Mouse (Mus musculus) liver, embryonic 11.5 days (tissue): Measurements from ENCODE around the gene Scap. TPM values are rescaled to one million over a fixed set of nuclear protein-coding genes. Genes with fewer than 3 reads are reported as not detected.
A peak's percentile ranks its signal among the peaks of the same experiment; 100 is the strongest.
"Not testable (repeated sequence)": the region's sequence is repeated elsewhere in the genome, so short reads cannot be mapped to it uniquely, and the experiment has no call there.

Experiments
- ATAC-seq: fragments of 200-750 bp; cut with Nextera tagmentation; replicated peaks from 2 replicates; pipeline ENCODE4 v1.8.0; 2017; ENCODE audit warnings: moderate number of reproducible peaks, mild to moderate bottlenecking, moderate TSS enrichment, moderate library complexity; ENCODE audit not compliant: low FRiP score
- DNase-seq: peaks from one replicate; pipeline ENCODE4 v3.0.0-alpha.2; 2017; ENCODE audit warnings: low spot score
- H3K27ac ChIP-seq: fragments of 300-500 bp; sonication (generic); 2 replicates; pipeline ENCODE4 v1.5.1; 2014; ENCODE audit warnings: mild to moderate bottlenecking, low read depth, low read length, control low read depth
- H3K27me3 ChIP-seq: fragments of 300-500 bp; sonication (generic); replicated peaks from 2 replicates; pipeline ENCODE4 v1.6.1; 2014; ENCODE audit warnings: low read length, mixed read lengths; ENCODE audit not compliant: control insufficient read depth, insufficient read depth
- H3K36me3 ChIP-seq: fragments of 300-500 bp; sonication (generic); 2 replicates; pipeline ENCODE4 v1.6.1; 2014; ENCODE audit warnings: mild to moderate bottlenecking, low read length, moderate library complexity, mixed read lengths; ENCODE audit not compliant: control insufficient read depth, insufficient read depth
- H3K4me1 ChIP-seq: fragments of 300-500 bp; sonication (generic); replicated peaks from 2 replicates; pipeline ENCODE4 v1.6.1; 2014; ENCODE audit warnings: low read length, mixed read lengths; ENCODE audit not compliant: control insufficient read depth, insufficient read depth
- H3K4me2 ChIP-seq: fragments of 300-500 bp; sonication (generic); 2 replicates; pipeline ENCODE4 v1.6.1; 2014; ENCODE audit warnings: mild to moderate bottlenecking, control low read depth, moderate library complexity
- H3K4me3 ChIP-seq: fragments of 300-500 bp; sonication (generic); 2 replicates; pipeline ENCODE4 v1.5.1; 2014; ENCODE audit warnings: low read depth, low read length, control low read depth
- H3K9ac ChIP-seq: fragments of 300-500 bp; sonication (generic); 2 replicates; pipeline ENCODE4 v1.6.1; 2014; ENCODE audit warnings: low read depth, low read length, control low read depth
- H3K9me3 ChIP-seq: fragments of 300-500 bp; sonication (generic); 2 replicates; pipeline ENCODE4 v1.6.1; 2016; ENCODE audit warnings: low read length, inconsistent platforms, mixed read lengths; ENCODE audit not compliant: control insufficient read depth
- WGBS: fragments of 180-500 bp; shearing (Covaris S2); extraction: QIAGEN DNeasy Blood & Tissue Kit; methylation state at CpG from one replicate; pipeline ENCODE4 v1.1.7; 2014; 5-methylcytosine and 5-hydroxymethylcytosine counted together
- polyA plus RNA-seq: library from polyadenylated mRNA; unstranded; fragments of >200 nt; fragmentation: Nextera tagmentation; extraction: Ambion mirVana; gene quantifications from 2 replicates; pipeline ENCODE4 v1.2.1, GENCODE M21; 2014

The Scap gene
- polyA plus RNA-seq, 1 experiment from 2014 or later = 32.9 TPM

- no peaks in the 10 kb centered on the region for H3K9me3 ChIP-seq
- H3K27me3 ChIP-seq = no peaks in the 10 kb centered on the region
- H3K4me3 ChIP-seq = no peak overlapping the region
- peak; percentile 25; the same call in 1 of the 2 replicates for ATAC-seq
- 0 out of 2 replicates have a peak, but pooled peaks cover 5% of the 10 kb centered on the region for H3K4me1 ChIP-seq
- no peak overlapping the region for H3K9ac ChIP-seq
- H3K27ac ChIP-seq = no peak overlapping the region
- 55% methylated on average over 21 of the region's 21 CpGs for WGBS
- no peak for DNase-seq
- peak overlapping the region; percentile 2; the same call in 1 of the 2 replicates for H3K4me2 ChIP-seq
- H3K36me3 ChIP-seq = peaks cover 37% of the 10 kb centered on the region
Measured at GRCm38 (mm10) chr9:110380662-110381061, 47.6 kb downstream of the Scap start.

DNA sequence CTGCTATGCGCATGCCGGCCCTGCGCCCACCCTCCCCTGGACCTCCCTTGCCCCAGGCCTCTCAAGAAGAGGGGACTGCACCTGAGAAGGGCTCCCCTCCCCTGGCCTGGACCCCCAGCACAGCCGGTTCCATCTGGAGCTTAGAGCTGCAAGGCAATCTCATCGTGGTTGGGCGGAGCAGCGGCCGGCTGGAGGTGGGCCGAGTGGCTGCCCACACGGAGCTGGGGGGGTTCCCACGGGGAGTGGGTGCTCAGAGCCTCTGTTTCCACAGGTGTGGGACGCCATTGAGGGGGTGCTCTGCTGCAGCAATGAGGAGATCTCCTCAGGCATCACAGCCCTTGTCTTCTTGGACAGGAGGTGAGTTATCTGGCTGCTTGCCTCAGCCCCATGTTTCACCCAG lies 48.2 kb downstream of the Scap start:
- H3K4me3 ChIP-seq = no peak overlapping the region

GRCm38 (mm10) chr9:110384369-110384929 lies 51.4 kb downstream of the Scap start:
- Histone ChIP-seq H3K4me1 (0 out of 2 replicates have a peak, but pooled peaks cover 5% of the 10 kb centered on the region), H3K27me3 (no peaks in the 10 kb centered on the region), H3K9me3 (no peaks in the 10 kb centered on the region), H3K36me3 (peaks cover 52% of the 10 kb centered on the region), H3K9ac (no peak overlapping the region), H3K4me3 (no peak overlapping the region), H3K4me2 (no peak overlapping the region), H3K27ac (no peak overlapping the region)
- no peak for DNase-seq
- ATAC-seq = no peak
- 92% methylated on average over 7 of the region's 7 CpGs for WGBS

More for the DNA sequence above, 48.2 kb downstream of the Scap start:
- WGBS = 77% methylated on average over 12 of the region's 12 CpGs
- H3K4me2 ChIP-seq = no peak overlapping the region
- H3K4me1 ChIP-seq = 0 out of 2 replicates have a peak, but pooled peaks cover 5% of the 10 kb centered on the region
- no peak overlapping the region for H3K27ac ChIP-seq
- H3K36me3 ChIP-seq = peaks cover 42% of the 10 kb centered on the region
- ATAC-seq (no peak), DNase-seq (no peak)
- H3K27me3 ChIP-seq = no peaks in the 10 kb centered on the region
- no peaks in the 10 kb centered on the region for H3K9me3 ChIP-seq
- no peak overlapping the region for H3K9ac ChIP-seq

GRCm38 (mm10) chr9:110388011-110388410 lies 54.9 kb downstream of the Scap start:
- Histone ChIP-seq H3K9me3 (no peaks in the 10 kb centered on the region), H3K9ac (no peak overlapping the region), H3K4me3 (no peak overlapping the region), H3K4me2 (no peak overlapping the region), H3K27ac (no peak overlapping the region), H3K27me3 (no peaks in the 10 kb centered on the region), H3K4me1 (no peaks in the 10 kb centered on the region), H3K36me3 (peaks cover 69% of the 10 kb centered on the region)
- WGBS = 89% methylated on average over 7 of the region's 7 CpGs
- no peak for ATAC-seq
- no peak for DNase-seq

GRCm38 (mm10) chr9:110390843-110391242 lies 57.8 kb downstream of the Scap start:
- no peaks in the 10 kb centered on the region for H3K4me1 ChIP-seq
- ATAC-seq (no peak), DNase-seq (no peak)
- no peak overlapping the region for H3K4me3 ChIP-seq
- H3K27me3 ChIP-seq = no peaks in the 10 kb centered on the region
- H3K9ac ChIP-seq = no peak overlapping the region
- no peak overlapping the region for H3K4me2 ChIP-seq
- no peak overlapping the region for H3K27ac ChIP-seq
- no peaks in the 10 kb centered on the region for H3K9me3 ChIP-seq
- H3K36me3 ChIP-seq = peaks cover 59% of the 10 kb centered on the region
- WGBS = 75% methylated on average over 3 of the region's 3 CpGs

GRCm38 (mm10) chr9:110393295-110393694 lies 60.2 kb downstream of the Scap start:
- WGBS = 91% methylated on average over 4 of the region's 4 CpGs
- DNase-seq = no peak
- ATAC-seq = no peak
- Histone ChIP-seq H3K9me3 (no peaks in the 10 kb centered on the region), H3K27ac (no peak overlapping the region), H3K27me3 (no peaks in the 10 kb centered on the region), H3K9ac (no peak overlapping the region), H3K36me3 (peaks cover 39% of the 10 kb centered on the region), H3K4me2 (no peak overlapping the region), H3K4me3 (no peak overlapping the region), H3K4me1 (no peaks in the 10 kb centered on the region)

DNA sequence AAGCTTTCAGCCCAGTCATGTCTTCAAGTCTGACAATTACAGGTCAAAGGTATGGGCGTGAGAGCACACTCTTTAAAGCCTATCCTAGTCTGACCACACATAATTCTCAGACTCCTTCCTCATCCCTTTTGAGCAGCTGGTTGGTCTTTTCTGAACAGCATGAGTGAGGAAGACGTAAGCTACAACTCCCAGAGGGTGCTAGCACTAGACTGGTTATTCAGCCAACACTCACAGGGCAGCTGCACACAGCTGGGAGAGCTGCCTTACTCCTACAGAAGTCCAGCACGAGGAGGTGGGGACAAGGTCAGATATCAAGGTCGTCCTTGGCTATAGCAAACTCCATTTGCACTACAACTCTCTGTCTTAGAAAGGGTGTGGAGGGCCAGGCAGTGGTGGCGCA lies 67.6 kb downstream of the Scap start:
- 82% methylated on average over 5 of the region's 5 CpGs for WGBS
- DNase-seq = no peak
- Histone ChIP-seq H3K27me3 (no peaks in the 10 kb centered on the region), H3K36me3 (peaks cover 4% of the 10 kb centered on the region; the same call in 1 of the 2 replicates), H3K4me3 (no peak overlapping the region), H3K4me1 (no peaks in the 10 kb centered on the region), H3K4me2 (no peak overlapping the region), H3K9ac (no peak overlapping the region), H3K9me3 (no peaks in the 10 kb centered on the region), H3K27ac (no peak overlapping the region)
- ATAC-seq = no peak

- 91% methylated on average over 2 of the region's 2 CpGs for WGBS
- Histone ChIP-seq H3K4me1 (peaks cover 8% of the 10 kb centered on the region), H3K9ac (no peak overlapping the region), H3K4me2 (no peak overlapping the region), H3K4me3 (no peak overlapping the region), H3K36me3 (0 out of 2 replicates have a peak, but pooled peaks cover 2% of the 10 kb centered on the region), H3K27ac (no peak overlapping the region), H3K9me3 (no peaks in the 10 kb centered on the region), H3K27me3 (no peaks in the 10 kb centered on the region)
- no peak for DNase-seq
- no peak for ATAC-seq
Measured at GRCm38 (mm10) chr9:110402731-110403130, 69.6 kb downstream of the Scap start.

DNA sequence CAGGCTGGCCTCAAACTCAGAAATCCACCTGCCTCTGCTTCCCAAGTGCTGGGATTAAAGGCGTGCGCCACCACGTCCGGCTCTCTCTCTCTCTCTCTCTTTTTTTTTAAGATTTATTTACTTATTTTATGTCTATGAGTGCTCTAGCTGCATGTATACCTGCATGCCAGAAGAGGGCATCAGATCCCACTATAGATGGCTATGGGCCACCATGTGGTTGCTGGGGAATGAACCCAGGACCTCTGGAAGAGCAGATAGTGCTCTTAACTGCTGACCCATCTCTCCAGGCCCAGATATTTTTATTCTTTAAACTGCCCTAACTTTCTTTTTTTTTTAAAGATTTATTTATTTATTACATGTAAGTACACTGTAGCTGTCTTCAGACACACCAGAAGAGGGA lies 70.2 kb downstream of the Scap start:
- not testable (repeated sequence) for DNase-seq, H3K36me3 ChIP-seq, H3K9me3 ChIP-seq, H3K4me1 ChIP-seq, H3K4me3 ChIP-seq, H3K27ac ChIP-seq, ATAC-seq, H3K27me3 ChIP-seq, H3K9ac ChIP-seq, H3K4me2 ChIP-seq
- 82% methylated on average over 4 of the region's 4 CpGs for WGBS
